Mouse (Mus musculus) testis, adult 2 months (tissue): ENCODE results near the gene Gsk3b. TPM values are rescaled to one million over a fixed set of nuclear protein-coding genes. Genes with fewer than 3 reads are reported as not detected.
A peak's percentile ranks its signal among the peaks of the same experiment; 100 is the strongest.

ENCODE experiments used
- H3K27ac ChIP-seq: fragments of 200-500 bp; 2 replicates; pipeline ENCODE4 v1.5.1; 2012; ENCODE audit warnings: low read depth, low read length; ENCODE audit not compliant: control insufficient read depth, insufficient read depth
- H3K27me3 ChIP-seq: fragments of 200-500 bp; 2 replicates; pipeline ENCODE4 v1.6.1; 2012; ENCODE audit warnings: mild to moderate bottlenecking, low read length, moderate library complexity; ENCODE audit not compliant: control insufficient read depth, insufficient read depth
- H3K36me3 ChIP-seq: fragments of 200-500 bp; 2 replicates; pipeline ENCODE4 v1.6.1; 2012; ENCODE audit warnings: mild to moderate bottlenecking, low read length; ENCODE audit not compliant: control insufficient read depth, insufficient read depth
- H3K4me1 ChIP-seq: fragments of 200-500 bp; 2 replicates; pipeline ENCODE4 v1.6.1; 2012; ENCODE audit warnings: low read length; ENCODE audit not compliant: control insufficient read depth, insufficient read depth
- H3K4me3 ChIP-seq: fragments of 200-500 bp; 2 replicates; pipeline ENCODE4 v1.5.1; 2012; ENCODE audit warnings: low read depth, mild to moderate bottlenecking, low read length, moderate library complexity, mixed read lengths; ENCODE audit not compliant: control insufficient read depth
- CTCF ChIP-seq: fragments of 200-500 bp; IDR thresholded peaks from 2 replicates; pipeline ENCODE4 v1.5.1; 2012; ENCODE audit warnings: low read depth, mild to moderate bottlenecking, inconsistent platforms, low read length, moderate library complexity; ENCODE audit not compliant: control insufficient read depth, insufficient read depth, insufficient replicate concordance
- POLR2A ChIP-seq: fragments of 200-500 bp; IDR thresholded peaks from 2 replicates; pipeline ENCODE4 v1.6.1; 2012; ENCODE audit warnings: low read depth, mild to moderate bottlenecking, inconsistent platforms, low read length, moderate library complexity; ENCODE audit not compliant: control insufficient read depth
- polyA plus RNA-seq: library from polyadenylated mRNA; depleted of rRNA; stranded (reverse); fragments of >200 nt; gene quantifications from 2 replicates; pipeline ENCODE4 v1.2.3, GENCODE M21; 2012

Gsk3b gene
- polyA plus RNA-seq, 1 experiment = 129 TPM

- H3K36me3 ChIP-seq = no peaks in the 10 kb centered on the region
- no peak overlapping the region for H3K27ac ChIP-seq
- H3K4me3 ChIP-seq = no peak overlapping the region
- H3K27me3 ChIP-seq = no peaks in the 10 kb centered on the region
- H3K4me1 ChIP-seq = peaks cover 2% of the 10 kb centered on the region; the same call in 1 of the 2 replicates
- TF ChIP-seq POLR2A (no peak), CTCF (no peak)
Observed at GRCm38 (mm10) chr16:38131041-38131440, 42.2 kb downstream of the Gsk3b start.

- Histone ChIP-seq H3K4me1 (peaks cover 2% of the 10 kb centered on the region; the same call in 1 of the 2 replicates), H3K27ac (no peak overlapping the region)
Observed at GRCm38 (mm10) chr16:38131756-38132155, 43.0 kb downstream of the Gsk3b start.

GRCm38 (mm10) chr16:38132210-38132609 lies 43.4 kb downstream of the Gsk3b start:
- Histone ChIP-seq H3K27me3 (no peaks in the 10 kb centered on the region), H3K4me3 (no peak overlapping the region), H3K27ac (no peak overlapping the region), H3K36me3 (no peaks in the 10 kb centered on the region), H3K4me1 (peaks cover 2% of the 10 kb centered on the region; the same call in 1 of the 2 replicates)
- TF ChIP-seq POLR2A = no peak
- no peak for TF ChIP-seq CTCF

More at GRCm38 (mm10) chr16:38131756-38132155, 43.0 kb downstream of the Gsk3b start:
- no peak overlapping the region; the same call in 1 of the 2 replicates for H3K4me3 ChIP-seq
- no peaks in the 10 kb centered on the region for H3K36me3 ChIP-seq
- no peaks in the 10 kb centered on the region for H3K27me3 ChIP-seq
- no peak for TF ChIP-seq CTCF
- no peak for TF ChIP-seq POLR2A

- Histone ChIP-seq H3K27me3 (no peaks in the 10 kb centered on the region), H3K36me3 (no peaks in the 10 kb centered on the region), H3K27ac (no peak overlapping the region), H3K4me1 (peaks cover 4% of the 10 kb centered on the region; the same call in 1 of the 2 replicates), H3K4me3 (no peak overlapping the region)
- TF ChIP-seq POLR2A (no peak), CTCF (peak; percentile 45; the same call in 1 of the 2 replicates)
Observed at GRCm38 (mm10) chr16:38137296-38137695, 48.5 kb downstream of the Gsk3b start.

- Histone ChIP-seq H3K27me3 (no peaks in the 10 kb centered on the region), H3K4me3 (peak overlapping the region; percentile 70), H3K27ac (no peak overlapping the region), H3K36me3 (no peaks in the 10 kb centered on the region), H3K4me1 (peaks cover 2% of the 10 kb centered on the region; the same call in 1 of the 2 replicates)
- TF ChIP-seq CTCF (no peak), POLR2A (no peak)
Observed at GRCm38 (mm10) chr16:38144898-38145297, 56.1 kb downstream of the Gsk3b start.

GRCm38 (mm10) chr16:38150555-38150954 lies 61.8 kb downstream of the Gsk3b start:
- Histone ChIP-seq H3K4me3 (no peak overlapping the region), H3K36me3 (no peaks in the 10 kb centered on the region), H3K27me3 (no peaks in the 10 kb centered on the region), H3K27ac (no peak overlapping the region), H3K4me1 (no peaks in the 10 kb centered on the region)
- TF ChIP-seq POLR2A = no peak
- TF ChIP-seq CTCF = no peak

GRCm38 (mm10) chr16:38157854-38158622 lies 69.2 kb downstream of the Gsk3b start:
- no peaks in the 10 kb centered on the region for H3K27me3 ChIP-seq
- no peaks in the 10 kb centered on the region for H3K36me3 ChIP-seq
- H3K4me1 ChIP-seq = no peaks in the 10 kb centered on the region; the same call in 1 of the 2 replicates
- no peak for TF ChIP-seq CTCF
- no peak for TF ChIP-seq POLR2A
- H3K4me3 ChIP-seq = no peak overlapping the region
- no peak overlapping the region for H3K27ac ChIP-seq
